Mouse (Mus musculus) bone marrow macrophage, adult 2 months (primary cell): ENCODE data around the gene Ypel2.

Source experiments
- CTCF ChIP-seq: IDR thresholded peaks from 2 replicates; pipeline ENCODE4 v1.5.1; 2012; ENCODE audit warnings: low read depth, mild to moderate bottlenecking, low read length, moderate library complexity
- POLR2A ChIP-seq: IDR thresholded peaks from 2 replicates; pipeline ENCODE4 v1.6.1; 2012; ENCODE audit warnings: mild to moderate bottlenecking, low read depth, low read length, borderline replicate concordance

DNA sequence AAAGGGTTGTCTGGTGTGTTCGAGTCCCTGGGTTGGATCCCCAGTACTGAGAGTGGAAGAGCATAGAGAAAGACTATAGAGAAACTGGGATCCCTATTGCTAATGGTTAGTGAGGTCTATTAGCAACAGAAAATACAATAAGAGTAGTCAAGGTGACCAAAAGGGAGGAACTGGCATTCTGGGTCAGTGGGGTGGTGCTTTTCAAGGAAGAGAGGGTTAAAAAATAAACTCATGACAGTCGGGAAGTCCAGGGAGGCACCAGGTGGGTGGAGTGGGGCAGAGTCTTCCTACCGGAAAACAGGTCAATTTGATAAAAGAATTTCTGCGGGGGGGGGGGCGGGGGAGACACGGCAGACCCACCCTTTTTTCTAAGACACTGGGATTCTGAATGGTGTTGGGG is 823 bp upstream of the Ypel2 start:
- TF ChIP-seq POLR2A (no peak), CTCF (no peak)
